Mouse (Mus musculus): ENCODE measurements around the gene Adcy1.

DNA sequence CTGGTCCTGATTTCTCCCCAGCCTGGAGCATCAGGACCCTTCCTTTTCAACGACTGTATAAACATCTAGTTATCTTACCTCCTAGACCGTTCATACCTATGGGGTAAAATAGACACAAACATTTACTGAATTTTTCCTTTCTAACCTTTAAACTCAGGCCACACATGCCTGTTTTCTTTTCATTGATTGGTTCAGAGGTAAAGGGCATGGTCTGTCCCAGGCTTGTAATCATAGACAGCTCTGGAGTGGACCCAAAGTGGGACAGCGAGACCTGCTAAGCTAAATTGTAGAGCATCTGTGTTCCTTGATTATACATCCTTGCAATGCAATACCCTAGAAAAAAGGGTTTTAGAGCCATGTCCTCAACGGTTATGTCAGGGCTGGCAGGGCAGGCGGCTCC lies 70.4 kb downstream of the Adcy1 start:
- TF ChIP-seq CHD2 (IDR thresholded peaks at IDR 0.05; ENCODE audit: low read depth, low read length) = no peak
- no peak for TF ChIP-seq HCFC1 (IDR thresholded peaks at IDR 0.05; ENCODE audit: borderline replicate concordance, insufficient read depth, low read length)
- no peak for TF ChIP-seq ZNF384 (IDR thresholded peaks at IDR 0.05; ENCODE audit: low read depth, low read length)

All from ES-E14 (cell line).